Mouse (Mus musculus) small intestine, adult 10 weeks (tissue): Measurements from ENCODE around the gene Myzap. TPM values are rescaled to one million over a fixed set of nuclear protein-coding genes. Genes with fewer than 3 reads are reported as not detected.

Experiments
- polyA plus RNA-seq: library from polyadenylated mRNA; stranded (reverse); fragments of 350-450 nt; fragmentation: Illumina TruSeq; extraction: RNeasy Lipid Tissue Mini Kit (QIAGEN cat#74804); gene quantifications from one replicate; pipeline ENCODE4 v1.2.3, GENCODE M21; 2014; ENCODE audit warnings: low replicate concordance

Myzap gene
- polyA plus RNA-seq: 19.3 TPM

DNA sequence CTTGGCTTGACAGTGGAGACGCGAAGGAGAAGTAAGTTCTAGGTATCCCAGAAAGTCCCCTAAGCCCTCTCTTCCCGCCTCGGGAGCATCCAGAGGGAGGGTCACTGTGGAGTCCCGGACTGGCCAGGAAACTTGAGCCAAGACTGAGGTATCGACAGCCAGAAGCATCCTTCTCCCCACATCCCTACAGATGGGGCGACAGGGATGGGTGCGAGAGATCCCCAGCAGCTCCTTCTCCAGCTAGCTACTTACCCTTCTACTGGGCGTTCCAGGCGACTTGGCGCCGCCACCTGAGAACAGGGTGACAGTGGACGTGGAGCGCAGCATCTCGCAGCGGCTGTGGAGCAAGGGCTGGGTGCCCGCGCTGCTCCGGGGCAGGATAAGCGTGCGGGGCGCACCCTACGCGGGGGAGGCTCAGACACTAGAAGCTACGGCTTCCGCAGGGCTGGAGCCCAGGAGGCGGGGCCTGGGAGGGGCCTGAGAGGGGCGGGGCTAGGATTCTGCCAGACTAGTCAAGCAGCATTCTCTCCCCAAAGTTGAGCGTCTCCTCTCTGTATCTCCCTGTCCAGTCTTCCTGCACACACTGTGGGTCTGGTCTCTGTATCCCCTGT is at the start of gene Myzap:
Gene Myzap, minus strand, starts transcription at position 423 of the 611 bp plus-strand sequence.

DNA sequence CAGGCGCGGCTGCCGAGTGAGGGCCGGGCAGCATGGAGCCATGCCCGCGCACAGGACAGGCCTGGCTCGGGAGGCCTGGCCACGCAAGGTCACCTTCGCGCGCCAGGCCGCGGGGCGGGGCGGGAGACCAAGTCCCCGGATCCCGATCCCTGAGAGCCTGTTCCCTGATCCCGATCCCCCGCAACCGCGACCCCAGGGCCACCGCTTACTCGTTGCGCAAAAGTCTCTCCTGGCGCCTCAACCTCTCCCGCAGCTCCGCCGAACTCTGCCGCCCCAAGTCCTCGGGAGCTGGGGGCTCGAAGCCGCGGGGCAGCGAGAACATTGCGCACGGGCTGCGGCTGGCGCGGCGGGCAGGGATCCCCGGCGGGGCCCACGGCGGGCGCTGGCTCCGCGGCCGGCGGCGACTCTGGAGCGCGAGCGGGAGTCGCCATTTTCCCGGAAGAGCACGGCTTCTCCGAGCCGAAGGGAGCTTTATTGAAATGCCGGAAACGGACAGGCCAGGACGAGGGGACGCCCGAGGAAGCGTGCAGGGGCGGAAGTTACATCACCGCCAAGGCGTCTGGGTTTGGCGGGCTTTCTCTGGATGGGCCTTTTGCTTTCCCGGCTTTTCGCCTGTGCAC is 106.6 kb downstream of the Myzap start, which contains the start of gene Polr2m:
Gene Polr2m, minus strand, starts transcription at position 461 of the 620 bp plus-strand sequence.

Other genes with a start within 250 kb of the Myzap start
- gene Polr2m, start 106.4 kb downstream of the Myzap start, polyA plus RNA-seq: 88.1 TPM
- 1.2 TPM for gene Cgnl1, start 179.2 kb upstream of the Myzap start, polyA plus RNA-seq